Comparison of ENCODE assay signal across 11 mouse cellular contexts in the genomic region with DNA sequence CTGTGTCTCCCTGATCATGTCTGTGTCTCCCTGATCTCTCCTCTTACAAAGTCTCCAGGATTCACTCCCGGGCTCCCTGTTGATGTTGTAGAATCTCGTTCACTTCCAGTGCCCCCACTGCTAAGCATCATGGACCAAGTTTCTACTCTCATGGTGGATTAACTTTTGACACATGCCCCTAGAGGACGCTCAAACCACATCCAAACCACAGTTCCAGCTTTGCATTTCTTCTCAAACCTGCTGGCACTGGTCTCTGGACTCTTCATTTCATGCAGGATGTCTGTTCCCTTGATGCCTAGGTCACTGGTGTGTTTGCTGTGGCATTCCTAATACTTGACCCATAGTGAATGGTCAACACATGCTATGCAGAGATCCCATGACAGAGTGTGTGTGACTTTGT.
DNase-seq lines count a peak whose midpoint lies in the region; ATAC-seq and TF ChIP-seq lines count a peak whose summit lies in the region.
"Had no signal": no experiment of that assay in that cellular context is flagged by ENCODE, and none has a peak within 500 bp of the region (broad histone marks: within the 10 kb centered on the region; RNA-seq: fewer than 3 reads in every experiment).

No protein-coding gene starts in this region.

- H3K36me3 ChIP-seq in kidney, postnatal 0 days (ENCODE audit: insufficient read depth, low read length), result no peaks in the 10 kb centered on the region
- no peaks in the 10 kb centered on the region for H3K36me3 ChIP-seq in midbrain, embryonic 14.5 days (ENCODE audit: control insufficient read depth, insufficient read depth, low read length)
- H3K36me3 ChIP-seq in midbrain, embryonic 11.5 days (ENCODE audit: control insufficient read depth, insufficient read depth, low read length), result no peaks in the 10 kb centered on the region
- H3K36me3 ChIP-seq in stomach, postnatal 0 days (ENCODE audit: control insufficient read depth, insufficient read depth, low read length), result no peaks in the 10 kb centered on the region
- H3K36me3 ChIP-seq: kidney, embryonic 15.5 days had no signal

- H3K4me2 ChIP-seq in kidney, postnatal 0 days (ENCODE audit: low read length), result no peak overlapping the region
- H3K4me2 ChIP-seq in midbrain, embryonic 14.5 days (ENCODE audit: low read length), result no peak overlapping the region
- no peak overlapping the region for H3K4me2 ChIP-seq in midbrain, embryonic 11.5 days
- H3K4me2 ChIP-seq in stomach, postnatal 0 days (replicated peaks; ENCODE audit: low read depth), result no peak overlapping the region
- H3K4me2 ChIP-seq: kidney, embryonic 15.5 days had no signal

- no peak overlapping the region for H3K27ac ChIP-seq in kidney, postnatal 0 days
- no peak overlapping the region for H3K27ac ChIP-seq in midbrain, embryonic 14.5 days (replicated peaks; ENCODE audit: low read depth, low read length)
- no peak overlapping the region for H3K27ac ChIP-seq in midbrain, embryonic 11.5 days (ENCODE audit: low read depth, low read length)
- no peak overlapping the region for H3K27ac ChIP-seq in stomach, postnatal 0 days (replicated peaks)
- H3K27ac ChIP-seq: kidney, embryonic 15.5 days had no signal

- no peak for TF ChIP-seq EP300 in stomach, postnatal 0 days (optimal IDR thresholded peaks at IDR 0.05)

- WGBS in kidney, postnatal 0 days, result 48% methylated on average over 3 of the region's 3 CpGs
- WGBS in midbrain, embryonic 14.5 days, result 48% methylated on average over 3 of the region's 3 CpGs
- 58% methylated on average over 3 of the region's 3 CpGs for WGBS in midbrain, embryonic 11.5 days
- WGBS in stomach, postnatal 0 days, result 50% methylated on average over 3 of the region's 3 CpGs

- H3K9me3 ChIP-seq in kidney, postnatal 0 days (replicated peaks; ENCODE audit: low read length), result no peaks in the 10 kb centered on the region
- no peaks in the 10 kb centered on the region for H3K9me3 ChIP-seq in midbrain, embryonic 14.5 days (ENCODE audit: control insufficient read depth, low read length)
- no peaks in the 10 kb centered on the region for H3K9me3 ChIP-seq in midbrain, embryonic 11.5 days (ENCODE audit: control insufficient read depth, low read length)
- H3K9me3 ChIP-seq in stomach, postnatal 0 days (ENCODE audit: control insufficient read depth, low read length), result no peaks in the 10 kb centered on the region
- H3K9me3 ChIP-seq: kidney, embryonic 15.5 days had no signal

- DNase-seq in frontal cortex, postnatal 25 days (ENCODE audit: low spot score in 2 of 2), result no peak
- DNase-seq in kidney, postnatal 0 days (ENCODE audit: low spot score), result peak; percentile 5
- DNase-seq in kidney, adult 11 months, result no peak
- peak; percentile 36 for DNase-seq in midbrain, embryonic 14.5 days
- DNase-seq in midbrain, embryonic 11.5 days (ENCODE audit: low spot score, missing footprints), result no peak
- DNase-seq in stomach, postnatal 0 days (ENCODE audit: low spot score), result no peak
- DNase-seq: adrenal gland, postnatal 36 days; lung, adult 2 months had no signal

- peak; percentile 75 for ATAC-seq in frontal cortex, adult (ENCODE audit: low TSS enrichment)
- ATAC-seq in kidney, postnatal 0 days (replicated peaks; ENCODE audit: low FRiP score, low read depth), result no peak
- no peak for ATAC-seq in midbrain, embryonic 14.5 days (ENCODE audit: low FRiP score, low TSS enrichment)
- no peak for ATAC-seq in midbrain, embryonic 11.5 days (ENCODE audit: low FRiP score)
- ATAC-seq in stomach, postnatal 0 days (ENCODE audit: low FRiP score, low TSS enrichment), result no peak
- ATAC-seq: activated CD4-positive, CD25-positive, alpha-beta regulatory T cell, adult 4 months had no signal

- no peaks in the 10 kb centered on the region for H3K27me3 ChIP-seq in kidney, postnatal 0 days (ENCODE audit: insufficient read depth, low read length)
- no peaks in the 10 kb centered on the region for H3K27me3 ChIP-seq in midbrain, embryonic 14.5 days (ENCODE audit: control insufficient read depth, insufficient read depth, low read length)
- no peaks in the 10 kb centered on the region for H3K27me3 ChIP-seq in midbrain, embryonic 11.5 days (ENCODE audit: control insufficient read depth, insufficient read depth, low read length)
- H3K27me3 ChIP-seq in stomach, postnatal 0 days (ENCODE audit: control insufficient read depth, insufficient read depth, low read length), result no peaks in the 10 kb centered on the region
- H3K27me3 ChIP-seq: kidney, embryonic 15.5 days had no signal

- H3K9ac ChIP-seq in kidney, postnatal 0 days (ENCODE audit: low read depth, low read length), result no peak overlapping the region
- H3K9ac ChIP-seq in midbrain, embryonic 14.5 days (replicated peaks; ENCODE audit: low read length), result no peak overlapping the region
- no peak overlapping the region for H3K9ac ChIP-seq in midbrain, embryonic 11.5 days (ENCODE audit: low read length)
- no peak overlapping the region for H3K9ac ChIP-seq in stomach, postnatal 0 days (ENCODE audit: low read length)
- H3K9ac ChIP-seq: kidney, embryonic 15.5 days had no signal

- peak; percentile 46 for TF ChIP-seq CTCF in kidney, postnatal 0 days (IDR thresholded peaks at IDR 0.05; ENCODE audit: low read depth)
- TF ChIP-seq CTCF in stomach, postnatal 0 days (IDR thresholded peaks at IDR 0.05; ENCODE audit: low read depth), result peak; percentile 49

- no peaks in the 10 kb centered on the region for H3K4me1 ChIP-seq in kidney, postnatal 0 days (replicated peaks; ENCODE audit: insufficient read depth, low read length)
- 0 out of 2 replicates have a peak, but pooled peaks cover 15% of the 10 kb centered on the region for H3K4me1 ChIP-seq in midbrain, embryonic 14.5 days (ENCODE audit: control insufficient read depth, insufficient read depth, low read length)
- peaks cover 10% of the 10 kb centered on the region; the same call in 1 of the 2 replicates for H3K4me1 ChIP-seq in midbrain, embryonic 11.5 days (ENCODE audit: control insufficient read depth, insufficient read depth, low read length)
- no peaks in the 10 kb centered on the region for H3K4me1 ChIP-seq in stomach, postnatal 0 days (replicated peaks; ENCODE audit: control insufficient read depth, insufficient read depth)
- H3K4me1 ChIP-seq: kidney, embryonic 15.5 days had no signal

- no peak overlapping the region for H3K4me3 ChIP-seq in kidney, postnatal 0 days (replicated peaks; ENCODE audit: low read depth, low read length)
- H3K4me3 ChIP-seq in midbrain, embryonic 14.5 days (replicated peaks; ENCODE audit: low read depth, low read length), result no peak overlapping the region
- no peak overlapping the region for H3K4me3 ChIP-seq in midbrain, embryonic 11.5 days (ENCODE audit: low read depth, low read length)
- no peak overlapping the region for H3K4me3 ChIP-seq in stomach, postnatal 0 days (ENCODE audit: low read depth, low read length)
- H3K4me3 ChIP-seq: kidney, embryonic 15.5 days had no signal

Comparison
In these comparisons a context has a peak if more than half of its experiments do, and no peak if none do; other contexts are left out.
1. DNase-seq: peak in kidney, postnatal 0 days (single experiment) and midbrain, embryonic 14.5 days (single experiment); none in frontal cortex, postnatal 25 days (0 of 2), kidney, adult 11 months (single experiment), midbrain, embryonic 11.5 days (single experiment) and stomach, postnatal 0 days (single experiment).